Mouse (Mus musculus): ENCODE results near the gene Bex4.
"Not testable (repeated sequence)": the region's sequence is repeated elsewhere in the genome, so short reads cannot be mapped to it uniquely, and the experiment has no call there.

The Bex4 gene

GRCm38 (mm10) chrX:136138827-136139639, at the start of gene Bex4:
Gene Bex4, plus strand, starts transcription at chrX:136138996.
- DNase-seq (ENCODE audit: low spot score), result not testable (repeated sequence)

GRCm38 (mm10) chrX:136092497-136093279, 46.1 kb upstream of the Bex4 start:
- no peak for DNase-seq (ENCODE audit: low spot score)

- DNase-seq (ENCODE audit: low spot score), result no peak
Measured at GRCm38 (mm10) chrX:136094421-136094820, 44.4 kb upstream of the Bex4 start.

GRCm38 (mm10) chrX:136104046-136104723, 34.6 kb upstream of the Bex4 start:
- no peak for DNase-seq (ENCODE audit: low spot score)

GRCm38 (mm10) chrX:136104724-136105088, 34.1 kb upstream of the Bex4 start:
- no peak for DNase-seq (ENCODE audit: low spot score)

- DNase-seq (ENCODE audit: low spot score), result peak; percentile 69
Measured at GRCm38 (mm10) chrX:136107942-136108341, 30.9 kb upstream of the Bex4 start.

GRCm38 (mm10) chrX:136115015-136115414, 23.8 kb upstream of the Bex4 start:
- no peak for DNase-seq (ENCODE audit: low spot score)

- DNase-seq (ENCODE audit: low spot score), result no peak
Measured at GRCm38 (mm10) chrX:136115419-136115961, 23.3 kb upstream of the Bex4 start.

GRCm38 (mm10) chrX:136127038-136127743, 11.6 kb upstream of the Bex4 start:
- peak; percentile 22 for DNase-seq (ENCODE audit: low spot score)

GRCm38 (mm10) chrX:136127744-136128064, 11.1 kb upstream of the Bex4 start:
- DNase-seq (ENCODE audit: low spot score), result peak; percentile 62

- DNase-seq (ENCODE audit: low spot score), result no peak
Measured at GRCm38 (mm10) chrX:136135559-136135958, 3.2 kb upstream of the Bex4 start.

GRCm38 (mm10) chrX:136139640-136140004, 826 bp downstream of the Bex4 start:
- DNase-seq (ENCODE audit: low spot score), result not testable (repeated sequence)

- no peak for DNase-seq (ENCODE audit: low spot score)
Measured at GRCm38 (mm10) chrX:136141385-136141784, 2.6 kb downstream of the Bex4 start.

GRCm38 (mm10) chrX:136143711-136144110, 4.9 kb downstream of the Bex4 start:
- DNase-seq (ENCODE audit: low spot score), result no peak

GRCm38 (mm10) chrX:136144195-136144594, 5.4 kb downstream of the Bex4 start:
- DNase-seq (ENCODE audit: low spot score), result no peak

GRCm38 (mm10) chrX:136170625-136171024, 31.8 kb downstream of the Bex4 start:
- no peak for DNase-seq (ENCODE audit: low spot score)

- DNase-seq (ENCODE audit: low spot score), result peak; percentile 77
Measured at GRCm38 (mm10) chrX:136171189-136172117, 32.7 kb downstream of the Bex4 start.

GRCm38 (mm10) chrX:136172118-136172551, 33.3 kb downstream of the Bex4 start, which contains the start of gene Tceal8:
Gene Tceal8, minus strand, starts transcription at chrX:136172342.
- peak; percentile 93 for DNase-seq (ENCODE audit: low spot score)

- peak; percentile 25 for DNase-seq (ENCODE audit: low spot score)
Measured at GRCm38 (mm10) chrX:136172786-136173185, 34.0 kb downstream of the Bex4 start.

- DNase-seq (ENCODE audit: low spot score), result no peak
Measured at GRCm38 (mm10) chrX:136180897-136181553, 42.2 kb downstream of the Bex4 start.
